Mouse (Mus musculus) testis, adult 2 months (tissue): ENCODE measurements around the gene C2cd5. TPM values are rescaled to one million over a fixed set of nuclear protein-coding genes. Genes with fewer than 3 reads are reported as not detected.

ENCODE experiments used
- H3K27ac ChIP-seq: fragments of 200-500 bp; 2 replicates; pipeline ENCODE4 v1.5.1; 2012; ENCODE audit warnings: low read depth, low read length; ENCODE audit not compliant: control insufficient read depth, insufficient read depth
- H3K27me3 ChIP-seq: fragments of 200-500 bp; 2 replicates; pipeline ENCODE4 v1.6.1; 2012; ENCODE audit warnings: mild to moderate bottlenecking, low read length, moderate library complexity; ENCODE audit not compliant: control insufficient read depth, insufficient read depth
- H3K36me3 ChIP-seq: fragments of 200-500 bp; 2 replicates; pipeline ENCODE4 v1.6.1; 2012; ENCODE audit warnings: mild to moderate bottlenecking, low read length; ENCODE audit not compliant: control insufficient read depth, insufficient read depth
- H3K4me1 ChIP-seq: fragments of 200-500 bp; 2 replicates; pipeline ENCODE4 v1.6.1; 2012; ENCODE audit warnings: low read length; ENCODE audit not compliant: control insufficient read depth, insufficient read depth
- H3K4me3 ChIP-seq: fragments of 200-500 bp; 2 replicates; pipeline ENCODE4 v1.5.1; 2012; ENCODE audit warnings: low read depth, mild to moderate bottlenecking, low read length, moderate library complexity, mixed read lengths; ENCODE audit not compliant: control insufficient read depth
- CTCF ChIP-seq: fragments of 200-500 bp; IDR thresholded peaks from 2 replicates; pipeline ENCODE4 v1.5.1; 2012; ENCODE audit warnings: low read depth, mild to moderate bottlenecking, inconsistent platforms, low read length, moderate library complexity; ENCODE audit not compliant: control insufficient read depth, insufficient read depth, insufficient replicate concordance
- POLR2A ChIP-seq: fragments of 200-500 bp; IDR thresholded peaks from 2 replicates; pipeline ENCODE4 v1.6.1; 2012; ENCODE audit warnings: low read depth, mild to moderate bottlenecking, inconsistent platforms, low read length, moderate library complexity; ENCODE audit not compliant: control insufficient read depth
- polyA plus RNA-seq: library from polyadenylated mRNA; depleted of rRNA; stranded (reverse); fragments of >200 nt; gene quantifications from 2 replicates; pipeline ENCODE4 v1.2.3, GENCODE M21; 2012

The C2cd5 gene
- polyA plus RNA-seq, 1 experiment, result 13.7 TPM

DNA sequence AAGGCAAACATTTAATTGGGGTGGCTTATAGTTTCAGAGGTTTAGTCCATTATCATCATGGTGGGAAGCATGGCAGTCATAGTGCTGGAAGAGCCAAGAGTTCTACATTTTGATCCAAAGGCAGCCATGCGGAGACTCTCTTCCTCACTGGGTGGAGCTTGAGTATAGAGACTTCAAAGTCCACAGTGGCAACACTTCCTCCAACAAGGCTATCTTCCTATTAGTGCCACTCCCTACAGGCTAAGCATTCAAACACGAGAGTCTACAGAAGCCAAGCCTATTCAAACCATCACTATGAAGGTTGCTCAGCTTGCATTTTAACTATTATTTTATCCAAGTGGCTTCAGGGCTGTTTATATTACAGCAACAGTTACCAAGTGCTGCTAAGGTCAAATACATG, 65.4 kb downstream of the C2cd5 start:
- TF ChIP-seq CTCF (no peak), POLR2A (no peak)
- no peaks in the 10 kb centered on the region for H3K4me1 ChIP-seq
- no peaks in the 10 kb centered on the region for H3K27me3 ChIP-seq
- H3K36me3 ChIP-seq, result peaks cover 3% of the 10 kb centered on the region
- H3K27ac ChIP-seq, result no peak overlapping the region
- no peak overlapping the region for H3K4me3 ChIP-seq

DNA sequence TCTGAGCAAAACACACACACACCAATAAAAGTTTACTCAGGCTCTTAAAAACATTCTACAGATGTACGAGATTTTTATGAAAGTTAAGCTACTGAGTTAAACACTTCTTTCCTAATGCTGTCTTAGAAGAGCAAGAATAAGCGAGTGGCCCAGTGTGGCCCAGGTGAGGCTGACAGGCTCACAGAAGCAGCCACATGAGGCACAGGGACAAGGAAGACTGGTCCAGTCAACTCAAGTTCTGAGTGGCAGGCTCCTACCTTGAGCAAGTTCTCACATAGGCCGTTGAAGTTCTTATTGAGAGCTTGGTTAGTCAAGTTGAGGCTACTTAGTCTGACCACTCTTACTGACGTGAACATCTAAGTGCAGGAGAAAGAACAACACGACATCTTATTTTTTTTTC, 69.4 kb downstream of the C2cd5 start:
- no peak overlapping the region for H3K4me3 ChIP-seq
- no peak for TF ChIP-seq CTCF
- TF ChIP-seq POLR2A, result no peak
- no peaks in the 10 kb centered on the region for H3K4me1 ChIP-seq
- peaks cover 3% of the 10 kb centered on the region for H3K36me3 ChIP-seq
- H3K27me3 ChIP-seq, result no peaks in the 10 kb centered on the region
- H3K27ac ChIP-seq, result no peak overlapping the region

DNA sequence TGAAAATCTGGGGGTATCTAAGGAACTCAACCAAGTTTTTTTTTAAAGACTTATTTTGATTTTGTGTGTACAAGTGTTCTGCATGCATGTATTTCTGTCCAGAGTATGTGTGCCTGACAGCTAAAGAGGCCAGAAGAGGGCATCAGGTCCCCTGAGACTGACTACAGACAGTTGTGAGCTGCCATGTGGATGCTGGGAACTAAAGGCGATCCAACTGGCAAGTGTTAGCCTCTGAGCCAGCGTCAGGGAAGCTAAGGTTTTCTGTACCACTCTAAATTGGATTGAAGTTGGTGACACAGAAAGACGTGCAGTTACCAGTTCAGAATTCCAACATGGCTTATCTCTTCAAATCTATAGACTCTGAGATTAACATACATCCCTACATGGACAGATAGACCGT, 72.0 kb downstream of the C2cd5 start:
- Histone ChIP-seq H3K4me1 (no peaks in the 10 kb centered on the region), H3K27ac (no peak overlapping the region), H3K4me3 (no peak overlapping the region), H3K36me3 (peaks cover 3% of the 10 kb centered on the region), H3K27me3 (no peaks in the 10 kb centered on the region)
- no peak for TF ChIP-seq CTCF
- no peak for TF ChIP-seq POLR2A

DNA sequence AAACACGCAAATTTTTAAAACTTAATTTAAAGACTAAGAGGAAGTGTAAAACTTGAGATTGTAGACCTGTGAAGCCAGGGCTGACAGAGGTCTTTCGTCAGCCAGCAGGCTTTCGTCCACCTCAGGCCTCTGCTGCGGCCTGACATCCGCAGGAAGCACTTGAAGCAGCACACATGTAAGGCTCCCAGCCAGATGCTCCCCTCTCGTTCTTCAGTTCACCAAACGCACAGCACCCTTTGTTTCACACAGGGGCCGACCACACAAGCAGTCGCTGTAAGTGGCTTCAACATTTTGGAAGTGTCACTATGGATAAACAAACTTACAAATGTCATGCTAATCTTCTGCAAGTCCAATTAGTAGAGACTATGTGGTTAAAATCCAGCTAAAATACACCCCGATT, 72.5 kb downstream of the C2cd5 start:
- Histone ChIP-seq H3K4me3 (no peak overlapping the region), H3K4me1 (no peaks in the 10 kb centered on the region), H3K36me3 (peaks cover 3% of the 10 kb centered on the region), H3K27ac (no peak overlapping the region), H3K27me3 (no peaks in the 10 kb centered on the region)
- TF ChIP-seq CTCF (no peak), POLR2A (no peak)

DNA sequence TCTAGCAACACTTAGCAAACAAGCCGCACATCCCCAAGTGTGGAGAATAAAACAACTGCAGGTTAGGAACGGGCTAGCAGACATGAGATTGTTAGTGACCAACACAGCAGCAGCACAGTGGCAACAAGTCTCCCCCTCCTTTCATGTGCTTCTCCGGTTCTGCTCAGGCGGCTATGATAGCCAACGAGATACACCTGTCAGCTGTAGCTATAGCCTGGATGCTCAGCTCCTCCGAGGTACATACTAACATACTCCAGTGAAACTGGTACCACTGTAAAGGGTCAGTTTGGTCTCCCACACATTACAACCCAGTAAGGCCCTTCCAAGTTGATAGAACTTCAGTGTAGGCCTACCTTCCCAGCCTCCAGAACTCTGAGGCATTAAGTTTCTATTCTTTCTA, 76.2 kb downstream of the C2cd5 start:
- peaks cover 2% of the 10 kb centered on the region for H3K36me3 ChIP-seq
- no peak overlapping the region for H3K4me3 ChIP-seq
- H3K4me1 ChIP-seq, result no peaks in the 10 kb centered on the region
- TF ChIP-seq POLR2A, result no peak
- no peak for TF ChIP-seq CTCF
- H3K27me3 ChIP-seq, result no peaks in the 10 kb centered on the region
- no peak overlapping the region for H3K27ac ChIP-seq

DNA sequence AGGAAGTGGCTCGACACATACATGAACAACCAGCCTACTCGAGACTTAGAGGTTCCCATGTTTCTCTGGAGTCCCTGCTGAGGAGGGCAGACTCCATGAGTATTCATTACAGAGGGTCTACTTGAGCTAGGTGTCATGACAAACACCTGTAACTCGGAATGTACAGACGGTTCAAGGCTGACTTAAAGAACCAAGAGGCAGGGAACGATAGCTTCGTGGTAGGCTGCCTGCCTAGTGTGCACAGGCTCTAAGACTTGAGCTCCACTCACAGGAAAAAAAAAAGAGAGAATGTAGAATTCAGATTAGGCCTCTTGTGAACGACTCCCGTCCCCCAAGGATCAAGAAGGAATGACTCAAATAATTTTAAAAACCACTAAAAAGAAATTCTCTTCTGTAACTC, 78.2 kb downstream of the C2cd5 start:
- H3K4me3 ChIP-seq, result no peak overlapping the region
- no peak overlapping the region for H3K27ac ChIP-seq
- H3K36me3 ChIP-seq, result peaks cover 2% of the 10 kb centered on the region
- H3K4me1 ChIP-seq, result no peaks in the 10 kb centered on the region
- TF ChIP-seq POLR2A, result no peak
- no peaks in the 10 kb centered on the region for H3K27me3 ChIP-seq

DNA sequence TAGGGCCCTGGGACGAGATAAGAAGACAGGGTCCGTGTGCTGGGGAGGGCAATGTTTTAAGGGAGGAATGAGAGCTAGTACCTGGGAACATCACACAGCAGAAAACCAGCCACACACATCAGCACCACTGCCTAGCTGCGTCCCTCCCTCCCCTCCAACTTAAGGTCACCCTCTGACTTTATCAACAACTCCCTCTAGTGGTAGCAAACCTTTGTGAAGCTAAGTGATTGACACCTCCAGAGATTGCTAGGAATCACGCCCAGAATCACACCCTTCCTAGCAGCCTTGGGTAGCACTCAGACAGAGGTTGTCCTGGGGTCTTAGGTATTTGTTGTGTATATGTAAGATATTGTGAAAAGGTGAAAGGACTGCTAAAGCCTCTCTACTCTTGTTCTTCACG, 79.3 kb downstream of the C2cd5 start:
- TF ChIP-seq CTCF (peak; percentile 22; the same call in 1 of the 2 replicates), POLR2A (no peak)
- no peaks in the 10 kb centered on the region for H3K4me1 ChIP-seq
- H3K36me3 ChIP-seq, result peaks cover 2% of the 10 kb centered on the region
- no peak overlapping the region for H3K4me3 ChIP-seq
- no peaks in the 10 kb centered on the region for H3K27me3 ChIP-seq
- no peak overlapping the region for H3K27ac ChIP-seq

DNA sequence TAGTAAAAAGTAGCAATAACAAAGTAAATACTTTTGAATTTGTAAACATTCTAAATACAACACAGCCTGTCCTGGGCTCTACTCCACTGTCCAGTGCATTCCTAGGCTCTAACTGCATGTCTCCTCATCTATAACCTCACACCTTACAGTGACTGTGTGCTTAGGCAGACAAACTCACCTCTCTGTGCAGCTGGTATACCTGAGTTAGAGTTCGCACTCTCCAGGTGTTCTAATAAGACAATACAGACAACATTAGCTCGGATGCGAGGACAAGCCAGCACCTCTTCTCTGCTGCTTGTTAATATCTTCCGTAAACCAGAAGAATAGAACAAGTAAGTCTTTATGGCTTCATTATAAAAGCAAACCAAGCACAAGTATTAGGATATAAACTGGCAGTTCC, 79.8 kb downstream of the C2cd5 start:
- H3K4me3 ChIP-seq, result no peak overlapping the region
- TF ChIP-seq POLR2A (no peak), CTCF (no peak)
- H3K4me1 ChIP-seq, result no peaks in the 10 kb centered on the region
- no peak overlapping the region for H3K27ac ChIP-seq
- peaks cover 2% of the 10 kb centered on the region for H3K36me3 ChIP-seq
- no peaks in the 10 kb centered on the region for H3K27me3 ChIP-seq
